Mouse (Mus musculus) myocyte (in vitro differentiated cells): ENCODE data around the gene Palld. TPM values are rescaled to one million over a fixed set of nuclear protein-coding genes. Genes with fewer than 3 reads are reported as not detected.

ENCODE experiments used
- H3K27me3 ChIP-seq: one replicate; pipeline ENCODE4 v1.6.1; 2011; ENCODE audit not compliant: control insufficient read depth, insufficient read depth, insufficient read length
- H3K36me3 ChIP-seq: one replicate; pipeline ENCODE4 v1.6.1; 2011; ENCODE audit not compliant: control insufficient read depth, insufficient read depth
- H3K4me2 ChIP-seq: one replicate; pipeline ENCODE4 v1.6.1; 2011; ENCODE audit warnings: low read depth, control low read depth
- H3K4me3 ChIP-seq: one replicate; pipeline ENCODE4 v1.5.1; 2011; ENCODE audit warnings: mild to moderate bottlenecking, control low read depth, moderate library complexity
- H3K79me2 ChIP-seq: one replicate; pipeline ENCODE4 v1.6.1; 2011; ENCODE audit not compliant: control insufficient read depth, insufficient read depth
- H3ac ChIP-seq: one replicate; pipeline ENCODE4 v1.6.1; 2011; ENCODE audit not compliant: control insufficient read depth, insufficient read length
- CEBPB ChIP-seq: IDR thresholded peaks from 2 replicates; pipeline ENCODE4 v1.6.1; 2011; ENCODE audit warnings: mild to moderate bottlenecking, moderate library complexity; ENCODE audit not compliant: poor library complexity, insufficient read depth, severe bottlenecking
- E2F4 ChIP-seq: IDR thresholded peaks from one replicate; pipeline ENCODE4 v1.6.1; 2011; ENCODE audit warnings: mild to moderate bottlenecking, control low read depth, moderate library complexity; ENCODE audit not compliant: insufficient read depth
- MAX ChIP-seq: IDR thresholded peaks from one replicate; pipeline ENCODE4 v1.6.1; 2011; ENCODE audit warnings: low read depth, mild to moderate bottlenecking, control low read depth
- MYOD1 ChIP-seq, 3 experiments: IDR thresholded peaks; one replicate each; pipeline ENCODE4 v1.6.1; 2011; ENCODE audit warnings: control low read depth in 2 of 3, low read depth in 2 of 3, mild to moderate bottlenecking in 2 of 3, moderate library complexity in 1 of 3; ENCODE audit not compliant: insufficient read length in 2 of 3, control insufficient read depth in 1 of 3
- MYOG ChIP-seq, 3 experiments: IDR thresholded peaks; one replicate each; pipeline ENCODE4 v1.6.1; 2011; ENCODE audit warnings: control low read depth in 2 of 3, low read depth in 2 of 3, mild to moderate bottlenecking in 2 of 3; ENCODE audit not compliant: insufficient read length in 2 of 3, control insufficient read depth in 1 of 3, insufficient read depth in 1 of 3
- POLR2A ChIP-seq: IDR thresholded peaks from one replicate; pipeline ENCODE4 v1.6.1; 2011; ENCODE audit warnings: low read depth, mild to moderate bottlenecking, control low read depth, moderate library complexity; ENCODE audit not compliant: insufficient read length
- POLR2AphosphoS2 ChIP-seq: IDR thresholded peaks from one replicate; pipeline ENCODE4 v1.6.1; 2011; ENCODE audit warnings: low read depth, control low read depth; ENCODE audit not compliant: insufficient read length
- REST ChIP-seq: IDR thresholded peaks from one replicate; pipeline ENCODE4 v1.6.1; 2011; ENCODE audit warnings: mild to moderate bottlenecking, control low read depth, moderate library complexity; ENCODE audit not compliant: insufficient read depth, insufficient read length
- SRF ChIP-seq: IDR thresholded peaks from one replicate; pipeline ENCODE4 v1.6.1; 2011; ENCODE audit warnings: low read depth; ENCODE audit not compliant: control insufficient read depth, insufficient read length
- TCF12 ChIP-seq: IDR thresholded peaks from one replicate; pipeline ENCODE4 v1.6.1; 2011; ENCODE audit warnings: mild to moderate bottlenecking, control low read depth; ENCODE audit not compliant: poor library complexity, insufficient read depth, severe bottlenecking
- TCF3 ChIP-seq: IDR thresholded peaks from one replicate; pipeline ENCODE4 v1.6.1; 2011; ENCODE audit warnings: low read depth, control low read depth; ENCODE audit not compliant: insufficient read length
- USF1 ChIP-seq: IDR thresholded peaks from one replicate; pipeline ENCODE4 v1.6.1; 2011; ENCODE audit warnings: low read depth, mild to moderate bottlenecking, control low read depth, moderate library complexity
- polyA plus RNA-seq: library from polyadenylated mRNA; unstranded; fragments of >200 nt; fragmentation: generic; extraction: Trizol; gene quantifications from one replicate; pipeline ENCODE4 v1.2.1, GENCODE M21; 2012; ENCODE audit warnings: missing spikeins

Gene Palld
- polyA plus RNA-seq, 1 experiment: 52.4 TPM

DNA sequence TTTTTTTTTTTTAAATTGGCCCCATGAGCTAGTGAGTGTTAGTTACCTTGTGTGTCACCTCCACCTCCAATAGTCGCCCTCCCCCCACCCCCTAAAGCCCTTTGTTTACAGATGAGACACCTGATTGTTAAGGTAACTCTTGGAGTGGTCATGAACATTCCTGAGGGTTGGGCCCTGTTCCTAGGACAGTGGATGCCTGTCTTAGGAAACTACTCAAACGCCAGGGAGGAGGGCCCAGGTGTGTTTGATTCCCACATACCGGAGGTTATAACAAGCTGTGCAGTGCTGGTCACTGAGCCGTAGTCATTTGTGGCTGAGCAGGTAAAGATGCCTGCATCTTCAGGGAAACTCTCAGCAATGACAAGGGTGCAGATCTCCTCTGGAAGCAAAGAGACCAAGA, 215.4 kb downstream of the Palld start:
- Histone ChIP-seq H3K36me3 (no peaks in the 10 kb centered on the region), H3K4me2 (no peak overlapping the region), H3K4me3 (no peak overlapping the region), H3ac (no peak overlapping the region), H3K79me2 (no peaks in the 10 kb centered on the region), H3K27me3 (no peaks in the 10 kb centered on the region)
- no peak for TF ChIP-seq REST
- no peak for TF ChIP-seq MYOD1 (IDR thresholded peaks at IDR 0.05; ENCODE audit: control insufficient read depth in 1 of 3, insufficient read length in 2 of 3, low read depth in 2 of 3)
- no peak for TF ChIP-seq SRF
- no peak for TF ChIP-seq MAX
- TF ChIP-seq CEBPB: no peak
- no peak for TF ChIP-seq MYOG (IDR thresholded peaks at IDR 0.05; ENCODE audit: control insufficient read depth in 1 of 3, insufficient read depth in 1 of 3, insufficient read length in 2 of 3, low read depth in 2 of 3)
- no peak for TF ChIP-seq TCF3

DNA sequence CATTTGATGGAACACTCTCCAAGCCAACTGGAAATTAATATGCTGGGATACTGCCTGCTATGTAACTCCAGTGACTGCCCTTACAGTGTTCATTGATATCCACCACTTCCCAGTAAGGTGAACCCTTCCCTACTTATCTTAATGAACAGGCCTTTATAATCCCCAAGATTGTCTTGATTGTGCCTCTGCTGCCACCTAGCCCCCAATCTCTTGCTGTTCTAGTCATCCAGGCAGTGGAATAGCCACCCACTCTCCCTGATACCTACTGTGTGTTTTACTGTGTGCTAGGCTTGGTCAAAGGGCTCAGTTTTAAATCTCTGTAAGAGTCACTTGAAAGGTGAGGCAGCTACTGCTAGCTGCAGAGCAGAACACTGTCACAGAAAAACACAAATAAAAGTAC, 216.2 kb downstream of the Palld start:
- Histone ChIP-seq H3K4me2 (no peak overlapping the region), H3K36me3 (no peaks in the 10 kb centered on the region), H3ac (no peak overlapping the region), H3K27me3 (no peaks in the 10 kb centered on the region), H3K79me2 (no peaks in the 10 kb centered on the region), H3K4me3 (no peak overlapping the region)
- no peak for TF ChIP-seq REST
- no peak for TF ChIP-seq USF1
- no peak for TF ChIP-seq SRF
- TF ChIP-seq MAX: no peak
- no peak for TF ChIP-seq POLR2AphosphoS2
- TF ChIP-seq TCF12: no peak
- no peak for TF ChIP-seq MYOG (IDR thresholded peaks at IDR 0.05; ENCODE audit: control insufficient read depth in 1 of 3, insufficient read depth in 1 of 3, insufficient read length in 2 of 3, low read depth in 2 of 3)
- no peak for TF ChIP-seq TCF3
- TF ChIP-seq CEBPB: no peak
- TF ChIP-seq E2F4: no peak
- no peak for TF ChIP-seq MYOD1 (IDR thresholded peaks at IDR 0.05; ENCODE audit: control insufficient read depth in 1 of 3, insufficient read length in 2 of 3, low read depth in 2 of 3)
- no peak for TF ChIP-seq POLR2A

DNA sequence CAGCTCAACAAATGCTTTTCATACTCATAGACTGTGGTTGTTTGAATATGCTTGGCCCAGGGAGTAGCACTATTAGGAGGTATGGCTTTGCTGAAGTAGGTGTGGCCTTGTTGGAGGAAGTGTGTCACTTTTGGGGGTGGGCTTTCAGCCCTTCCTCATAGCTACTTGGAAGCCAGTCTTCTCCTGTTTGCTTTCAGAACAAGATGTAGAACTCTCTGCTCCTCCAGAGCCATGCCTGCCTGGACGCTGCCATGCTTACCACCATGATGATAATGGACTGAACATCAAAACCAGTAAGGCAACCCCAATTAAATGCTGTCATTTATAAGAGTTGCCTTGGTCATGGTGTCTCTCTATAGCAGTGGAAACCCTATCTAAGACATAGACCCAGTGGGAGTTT, 217.2 kb downstream of the Palld start:
- Histone ChIP-seq H3K27me3 (no peaks in the 10 kb centered on the region), H3K4me3 (no peak overlapping the region), H3K4me2 (no peak overlapping the region), H3K36me3 (no peaks in the 10 kb centered on the region), H3ac (no peak overlapping the region), H3K79me2 (no peaks in the 10 kb centered on the region)
- TF ChIP-seq REST (no peak), MYOG (IDR thresholded peaks at IDR 0.05; ENCODE audit: control insufficient read depth in 1 of 3, insufficient read depth in 1 of 3, insufficient read length in 2 of 3, low read depth in 2 of 3) (no peak), TCF12 (no peak), MAX (no peak), POLR2A (no peak), USF1 (no peak), POLR2AphosphoS2 (no peak), E2F4 (no peak), MYOD1 (IDR thresholded peaks at IDR 0.05; ENCODE audit: control insufficient read depth in 1 of 3, insufficient read length in 2 of 3, low read depth in 2 of 3) (no peak), CEBPB (no peak), SRF (no peak), TCF3 (no peak)

DNA sequence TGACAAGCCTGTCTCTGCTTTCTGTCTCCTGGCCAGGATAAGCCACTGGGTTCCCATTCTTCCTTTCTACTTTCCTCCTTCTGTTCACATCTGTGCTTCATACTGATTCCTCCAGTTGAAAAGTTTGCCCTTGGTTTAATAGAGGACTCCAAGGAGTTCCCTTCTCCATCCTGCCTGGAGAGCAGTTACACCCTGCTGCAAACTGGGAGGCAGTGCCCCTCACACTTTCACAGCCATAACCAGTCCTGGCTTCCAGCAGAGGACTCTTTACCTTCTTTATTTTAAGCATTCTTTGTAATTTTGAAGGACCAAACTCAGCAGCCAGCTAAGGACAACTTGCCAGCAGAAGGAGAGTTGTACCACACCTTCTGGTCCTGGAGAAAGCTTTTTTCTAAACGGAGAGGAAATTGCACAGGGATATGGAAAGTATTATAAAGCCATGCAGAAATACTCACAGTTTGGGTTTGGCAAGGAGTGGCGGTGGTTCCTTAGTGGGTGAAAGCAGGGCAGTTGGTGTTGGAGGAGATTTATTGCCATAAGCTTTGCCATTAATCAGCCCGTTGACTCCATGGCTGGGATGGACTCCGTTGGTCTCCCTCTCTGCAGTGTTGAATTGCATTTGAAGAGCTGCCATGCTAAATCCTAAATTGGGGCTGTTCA, 218.1 kb downstream of the Palld start:
- no peak overlapping the region for H3K4me3 ChIP-seq
- peaks cover 6% of the 10 kb centered on the region for H3K36me3 ChIP-seq
- no peak for TF ChIP-seq TCF3
- no peak for TF ChIP-seq MAX
- TF ChIP-seq MYOG (IDR thresholded peaks at IDR 0.05; ENCODE audit: control insufficient read depth in 1 of 3, insufficient read depth in 1 of 3, insufficient read length in 2 of 3, low read depth in 2 of 3): no peak
- no peak for TF ChIP-seq USF1
- TF ChIP-seq SRF: no peak
- TF ChIP-seq E2F4: no peak
- no peak for TF ChIP-seq TCF12
- no peak for TF ChIP-seq POLR2A
- no peak for TF ChIP-seq CEBPB
- no peaks in the 10 kb centered on the region for H3K27me3 ChIP-seq
- no peak overlapping the region for H3K4me2 ChIP-seq
- H3ac ChIP-seq: no peak overlapping the region
- no peaks in the 10 kb centered on the region for H3K79me2 ChIP-seq

DNA sequence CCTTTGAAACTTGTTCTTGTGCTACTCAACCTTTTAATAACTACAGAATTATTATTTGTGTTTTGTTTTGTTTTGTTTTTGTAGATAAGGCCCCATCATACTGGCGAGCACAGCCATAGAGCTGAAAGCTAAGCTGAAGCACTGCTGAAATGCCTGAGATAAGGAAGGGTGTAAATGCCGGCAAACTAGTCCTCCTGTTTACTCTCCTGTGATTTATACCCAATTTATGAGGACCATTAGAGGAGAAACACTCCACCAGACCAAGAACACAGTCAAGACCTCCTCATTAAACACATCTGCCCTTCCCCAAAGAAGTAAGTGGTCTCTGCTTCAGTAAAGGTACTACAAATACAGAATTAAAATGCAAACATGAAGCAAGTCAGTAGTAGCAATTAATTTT, 219.6 kb downstream of the Palld start:
- Histone ChIP-seq H3K4me3 (no peak overlapping the region), H3K36me3 (peaks cover 6% of the 10 kb centered on the region)

More for the DNA sequence above, 219.6 kb downstream of the Palld start:
- Histone ChIP-seq H3K27me3 (no peaks in the 10 kb centered on the region), H3K79me2 (no peaks in the 10 kb centered on the region), H3ac (no peak overlapping the region), H3K4me2 (no peak overlapping the region)
- TF ChIP-seq MAX (no peak), POLR2AphosphoS2 (no peak), TCF12 (no peak), CEBPB (no peak), MYOD1 (IDR thresholded peaks at IDR 0.05; ENCODE audit: control insufficient read depth in 1 of 3, insufficient read length in 2 of 3, low read depth in 2 of 3) (no peak), MYOG (IDR thresholded peaks at IDR 0.05; ENCODE audit: control insufficient read depth in 1 of 3, insufficient read depth in 1 of 3, insufficient read length in 2 of 3, low read depth in 2 of 3) (no peak), POLR2A (no peak), USF1 (no peak), TCF3 (no peak), SRF (no peak), E2F4 (no peak), REST (no peak)
